In genomic region chr12:105280076-105280475, GRCm38 (mm10) we compare ENCODE assay signal across 44 mouse cellular contexts. TPM values are rescaled to one million over a fixed set of nuclear protein-coding genes. Genes with fewer than 3 reads are reported as not detected.
DNase-seq lines count a peak whose midpoint lies in the region; ATAC-seq and TF ChIP-seq lines count a peak whose summit lies in the region.
"Had no signal": no experiment of that assay in that cellular context is flagged by ENCODE, and none has a peak within 500 bp of the region (broad histone marks: within the 10 kb centered on the region; RNA-seq: fewer than 3 reads in every experiment).

No protein-coding gene starts in this region.

- no peak overlapping the region for H3K4me3 ChIP-seq in kidney, postnatal 0 days (replicated peaks; ENCODE audit: low read depth, low read length)
- H3K4me3 ChIP-seq: embryonic facial prominence, embryonic 12.5 days; forebrain, embryonic 10.5 days; forebrain, embryonic 15.5 days; hindbrain, embryonic 15.5 days; limb, embryonic 13.5 days; megakaryocyte, embryonic 14.5 days; midbrain, embryonic 13.5 days had no signal

- no peaks in the 10 kb centered on the region for H3K36me3 ChIP-seq in kidney, postnatal 0 days (ENCODE audit: insufficient read depth, low read length)
- H3K36me3 ChIP-seq: embryonic facial prominence, embryonic 12.5 days; forebrain, embryonic 10.5 days; forebrain, embryonic 15.5 days; G1E; hindbrain, embryonic 15.5 days; limb, embryonic 13.5 days; midbrain, embryonic 13.5 days had no signal

- H3K27me3 ChIP-seq in kidney, postnatal 0 days (ENCODE audit: insufficient read depth, low read length), result no peaks in the 10 kb centered on the region
- H3K27me3 ChIP-seq: embryonic facial prominence, embryonic 12.5 days; forebrain, embryonic 15.5 days; hindbrain, embryonic 15.5 days; megakaryocyte, embryonic 14.5 days; midbrain, embryonic 13.5 days had no signal

- no peaks in the 10 kb centered on the region for H3K9me3 ChIP-seq in kidney, postnatal 0 days (replicated peaks; ENCODE audit: low read length)
- H3K9me3 ChIP-seq: embryonic facial prominence, embryonic 12.5 days; forebrain, embryonic 10.5 days; forebrain, embryonic 15.5 days; hindbrain, embryonic 15.5 days; limb, embryonic 13.5 days had no signal

- TF ChIP-seq CTCF in kidney, postnatal 0 days (IDR thresholded peaks at IDR 0.05; ENCODE audit: low read depth), result no peak

- ATAC-seq in cerebellum, adult (ENCODE audit: insufficient number of reproducible peaks, low FRiP score, low TSS enrichment), result no peak
- ATAC-seq in kidney, postnatal 0 days (replicated peaks; ENCODE audit: low FRiP score, low read depth), result peak; percentile 71; the same call in 1 of the 2 replicates
- ATAC-seq: forebrain, embryonic 15.5 days; midbrain, embryonic 13.5 days had no signal

- H3K4me2 ChIP-seq in kidney, postnatal 0 days (ENCODE audit: low read length), result no peak overlapping the region
- H3K4me2 ChIP-seq: embryonic facial prominence, embryonic 12.5 days; forebrain, embryonic 15.5 days; heart, embryonic 11.5 days; hindbrain, embryonic 15.5 days; limb, embryonic 13.5 days; liver, embryonic 11.5 days; midbrain, embryonic 13.5 days had no signal

- 13% methylated on average over 10 of the region's 10 CpGs for WGBS in kidney, postnatal 0 days

- intact Hi-C loops in heart, postnatal 14 days (cut with DNase I), result no loop called here

- H3K9ac ChIP-seq in kidney, postnatal 0 days (ENCODE audit: low read depth, low read length), result no peak overlapping the region
- H3K9ac ChIP-seq: embryonic facial prominence, embryonic 12.5 days; forebrain, embryonic 15.5 days; hindbrain, embryonic 15.5 days; limb, embryonic 13.5 days; midbrain, embryonic 13.5 days had no signal

- peak; percentile 33 for DNase-seq in cerebellum, adult 11 months
- peak; percentile 76 for DNase-seq in kidney, postnatal 0 days (ENCODE audit: low spot score)
- DNase-seq in kidney, postnatal 10 days, result no peak
- peak; percentile 62 to 64 for DNase-seq in cerebellum, adult 18-20 months
- DNase-seq in cerebellum, postnatal 10 days, result peak; percentile 86 to 88
- no peak for DNase-seq in heart, postnatal 14 days
- DNase-seq in right cerebral cortex, postnatal 36 days (ENCODE audit: low spot score in 2 of 2), result no peak
- DNase-seq: adrenal gland, adult 8-10 months; embryo, embryonic 11 days; gastrocnemius, postnatal 25 days; heart, adult 11 months; kidney, adult 8-10 months; lung, postnatal 36 days; retina, postnatal 1 day; right cerebral cortex, postnatal 14 days; spleen, adult 18-20 months; thymus, adult 18-20 months; thymus, postnatal 25 days had no signal

- H3K27ac ChIP-seq in kidney, postnatal 0 days, result no peak overlapping the region
- H3K27ac ChIP-seq: embryonic facial prominence, embryonic 12.5 days; forebrain, embryonic 10.5 days; forebrain, embryonic 15.5 days; hindbrain, embryonic 15.5 days; limb, embryonic 13.5 days; midbrain, embryonic 13.5 days had no signal

- H3K4me1 ChIP-seq in kidney, postnatal 0 days (replicated peaks; ENCODE audit: insufficient read depth, low read length), result no peaks in the 10 kb centered on the region
- H3K4me1 ChIP-seq: embryonic facial prominence, embryonic 12.5 days; forebrain, embryonic 15.5 days; limb, embryonic 13.5 days; megakaryocyte, embryonic 14.5 days had no signal

RNA-seq across cellular contexts. Expression of gene Tunar, which starts 53.6 kb away (rescaled TPM):
- 0.11 and 0.12 TPM in 2 replicates for polyA plus RNA-seq in kidney, postnatal 0 days (2015; fragmentation: Nextera tagmentation; extraction: Ambion mirVana)
- total RNA-seq in heart, postnatal 14 days (2021), result not detected
- total RNA-seq: gastrocnemius, adult 18-20 months; gastrocnemius, postnatal 25 days; hematopoietic stem cell, adult 5-6 weeks; monocyte, adult 5-6 weeks had no signal
- polyA plus RNA-seq: C2C12; G1E; heart, postnatal 0 days; liver, embryonic 16.5 days had no signal

RNA-seq across cellular contexts. Expression of gene Tcl1, which starts 57.5 kb away (rescaled TPM):
- not detected in 2 replicates for polyA plus RNA-seq in kidney, postnatal 0 days (2015; fragmentation: Nextera tagmentation; extraction: Ambion mirVana)
- not detected for total RNA-seq in heart, postnatal 14 days (2021)
- total RNA-seq: adrenal gland, adult 8-10 months; gastrocnemius, adult 18-20 months; gastrocnemius, postnatal 25 days; hematopoietic stem cell, adult 5-6 weeks; layer of hippocampus, adult 18-20 months; layer of hippocampus, postnatal 10 days; left cerebral cortex, adult 18-20 months; left cerebral cortex, postnatal 14 days; monocyte, adult 5-6 weeks had no signal
- polyA plus RNA-seq: C2C12; embryonic facial prominence, embryonic 12.5 days; forebrain, embryonic 10.5 days; forebrain, embryonic 15.5 days; frontal cortex, adult 2 months; G1E; heart, embryonic 11.5 days; heart, postnatal 0 days; hindbrain, embryonic 15.5 days; intestine, embryonic 14.5 days; liver, embryonic 11.5 days; liver, embryonic 16.5 days; lung, embryonic 16.5 days; midbrain, embryonic 13.5 days; neural tube, embryonic 14.5 days; stomach, embryonic 16.5 days had no signal

Comparison
In these comparisons a context has a peak if more than half of its experiments do, and no peak if none do; other contexts are left out.
1. DNase-seq: peak in cerebellum, adult 11 months (single experiment), kidney, postnatal 0 days (single experiment), cerebellum, adult 18-20 months (2 of 2) and cerebellum, postnatal 10 days (2 of 2); none in kidney, postnatal 10 days (single experiment), heart, postnatal 14 days (0 of 2) and right cerebral cortex, postnatal 36 days (0 of 2).